Mouse (Mus musculus) hindbrain, embryonic 16.5 days (tissue): Measurements from ENCODE around the gene Ddah2. TPM values are rescaled to one million over a fixed set of nuclear protein-coding genes. Genes with fewer than 3 reads are reported as not detected.

Source experiments
- ATAC-seq: fragments of 200-750 bp; cut with Nextera tagmentation; 2 replicates; pipeline ENCODE4 v1.8.0; 2017; ENCODE audit warnings: moderate TSS enrichment, moderate library complexity
- H3K27ac ChIP-seq: fragments of 300-500 bp; sonication (generic); 2 replicates; pipeline ENCODE4 v1.5.1; 2014; ENCODE audit warnings: low read depth, mild to moderate bottlenecking, control low read depth, low read length, moderate library complexity
- H3K27me3 ChIP-seq: fragments of 300-500 bp; sonication (generic); replicated peaks from 2 replicates; pipeline ENCODE4 v1.6.1; 2014; ENCODE audit warnings: low read length; ENCODE audit not compliant: control insufficient read depth, insufficient read depth
- H3K36me3 ChIP-seq: fragments of 300-500 bp; sonication (generic); 2 replicates; pipeline ENCODE4 v1.6.1; 2014; ENCODE audit warnings: mild to moderate bottlenecking, low read length, moderate library complexity, mixed read lengths; ENCODE audit not compliant: control insufficient read depth, insufficient read depth
- H3K4me1 ChIP-seq: fragments of 300-500 bp; sonication (generic); 2 replicates; pipeline ENCODE4 v1.6.1; 2014; ENCODE audit warnings: low read depth, low read length; ENCODE audit not compliant: control insufficient read depth, insufficient read depth
- H3K4me2 ChIP-seq: fragments of 300-500 bp; sonication (generic); 2 replicates; pipeline ENCODE4 v1.6.1; 2014; ENCODE audit warnings: mild to moderate bottlenecking, low read length, control low read depth, moderate library complexity
- H3K4me3 ChIP-seq: fragments of 300-500 bp; sonication (generic); 2 replicates; pipeline ENCODE4 v1.5.1; 2014; ENCODE audit warnings: mild to moderate bottlenecking, low read length, control low read depth, moderate library complexity
- H3K9ac ChIP-seq: fragments of 300-500 bp; sonication (generic); 2 replicates; pipeline ENCODE4 v1.6.1; 2014; ENCODE audit warnings: low read depth, mild to moderate bottlenecking, control low read depth, low read length, moderate library complexity
- H3K9me3 ChIP-seq: fragments of 300-500 bp; sonication (generic); 2 replicates; pipeline ENCODE4 v1.6.1; 2014; ENCODE audit warnings: mild to moderate bottlenecking, low read length, moderate library complexity; ENCODE audit not compliant: control insufficient read depth
- WGBS: fragments of 180-500 bp; shearing (Covaris S2); extraction: QIAGEN DNeasy Blood & Tissue Kit; methylation state at CpG from one replicate; pipeline ENCODE4 v1.1.7; 2014; 5-methylcytosine and 5-hydroxymethylcytosine counted together
- polyA plus RNA-seq: library from polyadenylated mRNA; unstranded; fragments of >200 nt; fragmentation: Nextera tagmentation; extraction: Ambion mirVana; gene quantifications from 2 replicates; pipeline ENCODE4 v1.2.1, GENCODE M21; 2015

Gene Ddah2
- polyA plus RNA-seq, 1 experiment from 2014 or later, result 363 TPM

DNA sequence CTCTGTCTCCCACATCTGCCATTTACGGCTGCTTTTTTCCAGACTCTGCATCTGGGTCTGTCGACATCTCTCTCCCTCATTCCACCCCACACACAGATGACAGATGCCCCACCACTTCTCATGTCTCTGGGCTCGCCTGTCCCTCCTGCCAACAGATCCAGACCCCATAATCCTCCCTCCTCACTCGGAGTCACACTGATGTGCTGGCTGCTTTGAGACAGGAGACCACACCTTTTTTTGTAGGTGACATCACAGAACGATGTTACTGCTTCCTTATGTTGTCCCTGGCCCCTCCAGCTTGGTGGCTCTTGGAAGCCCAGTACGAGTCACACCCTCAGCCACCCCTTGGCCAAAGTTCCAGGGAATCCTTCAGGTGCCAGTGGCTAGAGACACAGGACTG, 21.4 kb downstream of the Ddah2 start:
- no peak for ATAC-seq
- no peaks in the 10 kb centered on the region for H3K9me3 ChIP-seq
- no peak overlapping the region for H3K9ac ChIP-seq
- no peak overlapping the region for H3K4me3 ChIP-seq
- no peaks in the 10 kb centered on the region; the same call in 1 of the 2 replicates for H3K4me1 ChIP-seq
- H3K36me3 ChIP-seq, result no peaks in the 10 kb centered on the region
- H3K27ac ChIP-seq, result no peak overlapping the region
- 0 out of 2 replicates have a peak, but pooled peaks cover 2% of the 10 kb centered on the region for H3K27me3 ChIP-seq
- H3K4me2 ChIP-seq, result no peak overlapping the region
- 65% methylated on average over 6 of the region's 6 CpGs for WGBS

DNA sequence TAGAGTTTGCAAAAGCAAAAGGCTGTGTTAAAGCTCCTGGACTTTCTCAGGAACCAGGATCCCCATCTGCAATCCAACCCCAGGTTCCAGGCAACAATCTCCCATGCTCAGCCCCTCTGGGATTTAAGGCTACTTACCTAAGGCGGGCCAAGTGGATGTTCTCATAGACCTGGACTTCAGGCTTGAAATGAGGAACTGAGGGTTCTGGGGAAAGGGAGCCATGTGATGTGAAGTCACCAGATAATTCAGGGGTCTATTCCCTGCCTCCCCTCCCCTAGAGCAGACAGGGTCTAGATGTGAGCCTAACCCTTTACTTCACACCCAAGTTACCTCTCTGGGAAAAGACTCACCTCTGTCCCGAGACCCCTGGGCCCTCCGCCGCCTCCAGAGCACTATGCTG, 21.9 kb downstream of the Ddah2 start:
- no peak overlapping the region for H3K27ac ChIP-seq
- no peaks in the 10 kb centered on the region for H3K36me3 ChIP-seq
- 0 out of 2 replicates have a peak, but pooled peaks cover 2% of the 10 kb centered on the region for H3K27me3 ChIP-seq
- no peak for ATAC-seq
- 68% methylated on average over 4 of the region's 4 CpGs for WGBS
- no peaks in the 10 kb centered on the region; the same call in 1 of the 2 replicates for H3K4me1 ChIP-seq
- H3K4me2 ChIP-seq, result no peak overlapping the region
- H3K9me3 ChIP-seq, result no peaks in the 10 kb centered on the region
- no peak overlapping the region for H3K9ac ChIP-seq
- no peak overlapping the region for H3K4me3 ChIP-seq

DNA sequence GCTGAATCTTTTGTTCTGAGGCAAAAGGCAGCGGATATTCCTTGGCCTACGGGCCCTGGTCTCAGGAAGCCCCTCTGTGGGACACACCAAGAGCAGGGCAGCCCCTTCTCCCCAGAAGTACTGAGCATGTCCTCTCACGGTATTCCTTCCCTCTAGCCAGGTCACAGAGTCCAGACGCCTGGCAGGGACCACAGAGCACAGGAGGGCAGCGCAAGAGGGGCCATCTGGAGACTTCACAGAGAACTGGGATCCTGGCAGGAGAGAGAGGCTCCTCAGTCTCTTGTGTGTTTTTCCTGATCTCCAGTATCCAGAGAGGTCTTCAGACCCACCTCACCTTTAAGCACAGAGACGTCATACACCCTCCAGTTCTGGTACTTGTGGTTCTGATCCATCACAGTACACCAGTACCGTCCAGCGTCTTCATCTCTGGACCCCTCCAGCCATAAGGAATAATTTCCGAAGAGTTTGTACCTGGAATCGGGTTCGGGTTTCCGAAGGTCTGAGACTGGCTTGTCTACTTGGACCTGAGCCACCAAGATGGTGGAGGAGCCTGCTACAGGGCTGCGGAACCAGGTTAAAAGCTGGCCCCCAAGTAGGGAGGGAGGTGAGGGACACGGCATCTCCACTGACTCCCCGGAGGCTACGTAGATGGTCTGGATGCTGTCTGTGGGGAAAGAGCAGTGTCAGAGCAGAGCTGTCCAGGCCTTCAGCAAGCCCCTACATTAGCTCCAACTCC, 24.2 kb downstream of the Ddah2 start:
- Histone ChIP-seq H3K27me3 (0 out of 2 replicates have a peak, but pooled peaks cover 2% of the 10 kb centered on the region), H3K36me3 (no peaks in the 10 kb centered on the region), H3K4me1 (no peaks in the 10 kb centered on the region), H3K9me3 (no peaks in the 10 kb centered on the region), H3K9ac (no peak overlapping the region), H3K4me2 (no peak overlapping the region), H3K27ac (no peak overlapping the region), H3K4me3 (no peak overlapping the region)
- WGBS, result 87% methylated on average over 16 of the region's 16 CpGs
- ATAC-seq, result no peak

DNA sequence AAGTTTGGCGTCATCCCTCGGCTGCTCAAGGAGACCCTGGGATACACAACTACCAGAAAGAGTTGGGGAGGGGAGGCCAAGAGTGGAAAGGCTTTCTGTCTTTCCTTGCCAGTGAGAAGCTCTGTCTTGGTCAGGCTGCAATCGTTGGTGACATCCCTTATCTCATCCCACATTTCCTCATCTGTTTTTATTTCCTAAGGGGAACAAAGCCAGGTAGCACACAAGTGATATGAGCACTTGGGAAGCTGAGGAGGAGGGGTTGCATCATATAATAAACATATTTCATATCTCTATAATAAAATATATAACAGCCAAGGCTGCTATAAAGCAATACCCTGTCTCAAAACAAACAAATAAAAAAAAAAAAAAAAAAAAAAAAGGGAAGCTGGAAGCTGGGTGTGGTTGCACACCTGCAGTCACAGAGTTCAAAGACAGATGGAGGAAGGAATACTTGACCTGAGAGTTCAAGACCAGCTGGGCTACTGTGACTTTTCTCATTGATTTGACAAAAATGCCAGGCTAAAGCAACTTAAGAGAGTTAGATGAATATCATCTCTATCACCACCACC, 25.2 kb downstream of the Ddah2 start:
- ATAC-seq, result no peak
- no peaks in the 10 kb centered on the region for H3K36me3 ChIP-seq
- H3K4me2 ChIP-seq, result no peak overlapping the region
- H3K4me3 ChIP-seq, result no peak overlapping the region
- H3K9ac ChIP-seq, result no peak overlapping the region
- no peak overlapping the region for H3K27ac ChIP-seq
- no peaks in the 10 kb centered on the region for H3K9me3 ChIP-seq
- H3K27me3 ChIP-seq, result 0 out of 2 replicates have a peak, but pooled peaks cover 2% of the 10 kb centered on the region
- WGBS, result 89% methylated on average over 3 of the region's 3 CpGs
- no peaks in the 10 kb centered on the region for H3K4me1 ChIP-seq

DNA sequence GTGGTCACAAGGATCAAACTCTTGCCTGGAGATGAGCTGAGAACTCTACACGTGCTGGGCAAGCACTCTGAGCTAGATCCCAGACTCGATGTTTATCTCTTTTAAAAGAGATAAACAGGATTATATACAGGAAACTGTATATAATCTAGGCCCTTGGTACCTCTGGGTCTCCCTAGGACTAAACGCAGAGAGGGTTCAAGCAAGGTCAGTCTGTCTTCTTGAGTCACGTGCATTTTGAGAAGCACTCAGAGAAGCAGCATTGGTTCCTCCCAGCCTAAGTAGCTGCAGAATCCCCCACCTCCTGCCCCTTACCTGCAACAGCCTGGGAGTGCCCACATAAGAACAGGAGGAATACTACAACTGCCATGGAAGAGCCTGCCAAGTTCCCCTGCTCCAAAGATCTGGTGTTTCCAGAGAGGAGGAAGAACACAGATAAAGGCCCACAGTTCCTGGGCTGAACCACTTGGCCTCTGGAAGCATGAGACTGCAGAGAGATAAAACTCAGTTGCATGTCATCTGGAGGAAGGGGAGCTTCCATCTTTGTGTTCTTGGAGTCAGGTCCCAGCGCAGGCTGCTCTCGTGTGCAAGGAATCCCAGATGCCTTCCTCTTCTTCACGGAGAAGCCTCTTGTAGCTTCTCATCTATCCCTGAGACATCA, 26.5 kb downstream of the Ddah2 start, which contains the start of gene Ly6g6f:
TSS of gene Ly6g6f (minus strand) at position 403 of the 658 bp plus-strand sequence.
- Histone ChIP-seq H3K9me3 (no peaks in the 10 kb centered on the region), H3K9ac (no peak within 1 kb of the TSS), H3K27ac (no peak within 1 kb of the TSS), H3K4me2 (no peak within 1 kb of the TSS), H3K36me3 (no peaks in the 10 kb centered on the region), H3K4me1 (peaks cover 5% of the 10 kb centered on the region), H3K4me3 (no peak within 1 kb of the TSS), H3K27me3 (0 out of 2 replicates have a peak, but pooled peaks cover 2% of the 10 kb centered on the region)
- 83% methylated on average over 7 of the region's 7 CpGs for WGBS
- no peak for ATAC-seq

DNA sequence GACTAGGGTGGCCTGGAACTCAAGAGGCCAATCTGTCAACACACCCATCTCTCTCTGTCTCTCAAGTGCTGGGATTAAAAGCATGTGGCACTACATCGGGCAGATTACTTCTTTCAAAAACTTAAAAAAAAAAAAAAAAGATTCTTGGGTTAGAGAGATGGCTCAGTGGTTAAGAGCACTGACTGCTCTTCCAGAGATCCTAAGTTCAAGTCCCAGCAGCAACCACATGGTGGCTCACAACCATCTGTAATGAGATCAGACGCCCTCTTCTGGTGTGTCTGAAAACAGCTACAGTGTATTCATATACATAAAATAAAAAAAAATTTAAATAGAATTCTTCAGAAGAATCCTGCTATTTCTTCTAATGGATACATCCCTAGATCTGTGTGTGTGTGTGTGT, 29.3 kb downstream of the Ddah2 start:
- Histone ChIP-seq H3K4me3 (no peak overlapping the region), H3K27ac (no peak overlapping the region), H3K4me2 (no peak overlapping the region), H3K4me1 (peaks cover 8% of the 10 kb centered on the region), H3K9me3 (no peaks in the 10 kb centered on the region), H3K27me3 (0 out of 2 replicates have a peak, but pooled peaks cover 2% of the 10 kb centered on the region), H3K36me3 (peaks cover 13% of the 10 kb centered on the region), H3K9ac (no peak overlapping the region)
- ATAC-seq, result no peak
- WGBS, result 54% methylated on average over 2 of the region's 2 CpGs

DNA sequence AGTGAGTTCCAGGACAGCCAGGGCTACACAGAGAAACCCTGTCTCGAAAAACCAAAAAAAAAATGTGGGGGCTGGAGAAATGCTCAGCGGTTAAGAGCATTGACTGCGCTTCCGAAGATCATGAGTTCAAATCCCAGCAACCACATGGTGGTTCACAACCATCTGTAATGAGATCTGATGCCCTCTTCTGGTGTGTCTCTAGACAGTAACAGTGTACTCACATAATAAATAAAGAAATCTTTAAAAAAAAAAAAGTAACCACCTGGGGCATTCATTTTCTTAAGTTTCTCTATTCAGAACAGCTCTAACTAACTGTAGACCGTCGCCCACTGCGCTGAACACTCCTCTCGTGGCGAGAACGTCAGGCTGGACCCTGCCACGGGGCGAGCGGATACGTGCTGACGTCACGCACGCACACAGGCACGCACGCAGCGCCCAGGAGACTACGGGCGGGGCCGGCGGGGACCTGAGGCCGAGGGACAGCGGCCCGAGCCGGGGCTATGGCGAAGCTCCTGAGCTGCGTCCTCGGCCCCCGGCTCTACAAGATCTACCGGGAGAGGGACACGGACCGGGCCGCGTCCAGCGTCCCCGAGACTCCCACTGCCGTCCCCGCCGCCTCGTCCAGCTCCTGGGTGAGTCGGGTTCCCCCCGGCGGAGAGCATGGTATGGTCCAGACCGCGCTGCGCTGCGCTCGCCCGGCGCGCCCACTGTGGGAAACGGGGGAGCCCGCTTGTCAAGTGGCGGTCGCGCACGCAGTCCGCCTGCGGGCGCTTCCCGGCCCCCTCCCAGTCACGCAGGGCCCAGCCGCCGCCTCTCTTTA, 30.2 kb downstream of the Ddah2 start, which contains the start of gene Abhd16a:
TSS of gene Abhd16a (plus strand) at position 439 of the 820 bp plus-strand sequence.
- H3K36me3 ChIP-seq, result peaks cover 14% of the 10 kb centered on the region
- H3K4me3 ChIP-seq, result peak within 1 kb of the TSS; percentile 68
- H3K4me1 ChIP-seq, result peaks cover 8% of the 10 kb centered on the region
- ATAC-seq, result peak; percentile 98
- peak within 1 kb of the TSS; percentile 71 for H3K4me2 ChIP-seq
- peak within 1 kb of the TSS; percentile 99 for H3K27ac ChIP-seq
- 5% methylated on average over 38 of the region's 67 CpGs for WGBS
- no peaks in the 10 kb centered on the region for H3K9me3 ChIP-seq
- peak within 1 kb of the TSS; percentile 95 for H3K9ac ChIP-seq
- 0 out of 2 replicates have a peak, but pooled peaks cover 2% of the 10 kb centered on the region for H3K27me3 ChIP-seq

DNA sequence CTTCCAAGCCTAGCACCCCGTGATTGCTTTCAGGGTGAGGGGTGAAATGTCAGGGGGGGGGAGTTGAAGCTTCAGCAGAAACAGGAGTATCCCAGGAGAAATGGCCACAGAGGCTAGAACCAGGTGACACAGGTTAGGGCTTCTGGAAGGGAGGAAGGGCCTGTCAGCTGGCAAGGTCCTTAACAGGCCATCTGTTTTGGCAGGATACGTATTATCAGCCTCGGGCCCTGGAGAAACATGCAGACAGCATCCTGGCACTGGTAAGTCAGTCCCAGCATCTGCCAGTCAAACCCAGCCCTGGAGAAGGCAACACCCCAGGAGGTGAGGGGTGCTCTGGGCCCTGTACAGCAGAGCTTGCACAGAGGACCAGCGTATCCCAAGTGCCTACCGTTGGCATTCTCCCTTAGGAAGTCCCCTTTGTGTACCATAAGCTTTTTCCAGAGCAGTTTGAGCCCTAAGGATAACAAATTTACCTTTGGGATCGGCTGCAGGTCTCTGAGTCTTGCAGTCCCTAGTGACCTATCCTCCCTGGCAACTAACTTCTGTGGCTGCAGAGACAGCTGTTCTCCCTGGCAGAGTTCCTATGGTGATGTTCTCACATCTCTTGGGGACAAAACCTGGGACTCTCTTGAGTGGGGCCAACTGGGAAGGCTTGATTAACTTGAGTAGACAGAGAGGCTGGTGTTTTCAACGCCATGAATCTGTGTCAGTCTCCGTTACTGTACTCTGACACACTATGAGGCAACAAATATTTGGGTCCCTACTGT, 31.5 kb downstream of the Ddah2 start:
- Histone ChIP-seq H3K27me3 (no peaks in the 10 kb centered on the region), H3K4me1 (peaks cover 8% of the 10 kb centered on the region), H3K27ac (peak overlapping the region; percentile 99), H3K9me3 (no peaks in the 10 kb centered on the region), H3K4me3 (peak overlapping the region; percentile 68), H3K36me3 (peaks cover 24% of the 10 kb centered on the region), H3K4me2 (peak overlapping the region; percentile 71), H3K9ac (peak overlapping the region; percentile 95)
- 0 out of 2 replicates have a peak, but pooled peaks have one; percentile 15 for ATAC-seq
- 36% methylated on average over 8 of the region's 8 CpGs for WGBS
